Mouse (Mus musculus) monocyte, adult 2 months (primary cell): ENCODE measurements around the gene Eya2.
"Not testable (repeated sequence)": the region's sequence is repeated elsewhere in the genome, so short reads cannot be mapped to it uniquely, and the experiment has no call there.

ENCODE experiments used
- DNase-seq, 2 experiments: peaks; one replicate each; pipeline ENCODE4 v3.0.0; 2022; ENCODE audit warnings: low spot score in 2 of 2, low read depth in 1 of 2

Eya2 gene

GRCm38 (mm10) chr2:165594907-165595675, at the start of gene Eya2:
Gene Eya2 (plus strand): TSS chr2:165595032.
- DNase-seq = no peak

GRCm38 (mm10) chr2:165545687-165546086, 49.1 kb upstream of the Eya2 start:
- no peak for DNase-seq

GRCm38 (mm10) chr2:165546341-165546740, 48.5 kb upstream of the Eya2 start:
- DNase-seq = no peak

GRCm38 (mm10) chr2:165547410-165547809, 47.4 kb upstream of the Eya2 start:
- DNase-seq = no peak

GRCm38 (mm10) chr2:165548627-165549026, 46.2 kb upstream of the Eya2 start:
- DNase-seq = no peak

GRCm38 (mm10) chr2:165550410-165550809, 44.4 kb upstream of the Eya2 start:
- not testable (repeated sequence) for DNase-seq

GRCm38 (mm10) chr2:165554066-165554465, 40.8 kb upstream of the Eya2 start:
- DNase-seq = no peak

GRCm38 (mm10) chr2:165557278-165557677, 37.6 kb upstream of the Eya2 start:
- DNase-seq = no peak

- DNase-seq = no peak
These were observed 35.9 kb upstream of the Eya2 start for GRCm38 (mm10) chr2:165558916-165559315.

GRCm38 (mm10) chr2:165559506-165560235, 35.2 kb upstream of the Eya2 start:
- no peak for DNase-seq

GRCm38 (mm10) chr2:165561861-165562260, 33.0 kb upstream of the Eya2 start:
- no peak for DNase-seq

- no peak for DNase-seq
These were observed 31.4 kb upstream of the Eya2 start for GRCm38 (mm10) chr2:165563298-165564058.

GRCm38 (mm10) chr2:165564101-165564500, 30.7 kb upstream of the Eya2 start:
- no peak for DNase-seq

GRCm38 (mm10) chr2:165564620-165565019, 30.2 kb upstream of the Eya2 start:
- DNase-seq = no peak

GRCm38 (mm10) chr2:165566898-165567297, 27.9 kb upstream of the Eya2 start:
- DNase-seq = no peak

GRCm38 (mm10) chr2:165567820-165568219, 27.0 kb upstream of the Eya2 start:
- no peak for DNase-seq

- DNase-seq = no peak
These were observed 25.9 kb upstream of the Eya2 start for GRCm38 (mm10) chr2:165568911-165569310.

- no peak for DNase-seq
These were observed 23.5 kb upstream of the Eya2 start for GRCm38 (mm10) chr2:165571216-165571778.

GRCm38 (mm10) chr2:165583044-165583443, 11.8 kb upstream of the Eya2 start:
- no peak for DNase-seq

GRCm38 (mm10) chr2:165583518-165583917, 11.3 kb upstream of the Eya2 start:
- no peak for DNase-seq

- no peak for DNase-seq
These were observed 10.3 kb upstream of the Eya2 start for GRCm38 (mm10) chr2:165584563-165584962.
